Mouse (Mus musculus) ZHBTc4 (cell line): Measurements from ENCODE around the gene Psen1.
A peak's percentile ranks its signal among the peaks of the same experiment; 100 is the strongest.

Experiments
- DNase-seq: peaks from one replicate; pipeline ENCODE4 v3.0.0-alpha.2; 2011; ENCODE audit warnings: low read depth, low spot score

The Psen1 gene

GRCm38 (mm10) chr12:83687934-83688315 lies at the start of gene Psen1:
Gene Psen1, plus strand, starts transcription at chr12:83688152.
- peak; percentile 97 for DNase-seq

GRCm38 (mm10) chr12:83641233-83641632 lies 46.7 kb upstream of the Psen1 start:
- DNase-seq, result no peak

GRCm38 (mm10) chr12:83643116-83643515 lies 44.8 kb upstream of the Psen1 start:
- no peak for DNase-seq

- DNase-seq, result no peak
Measured at GRCm38 (mm10) chr12:83650346-83650745, 37.6 kb upstream of the Psen1 start.

DNA sequence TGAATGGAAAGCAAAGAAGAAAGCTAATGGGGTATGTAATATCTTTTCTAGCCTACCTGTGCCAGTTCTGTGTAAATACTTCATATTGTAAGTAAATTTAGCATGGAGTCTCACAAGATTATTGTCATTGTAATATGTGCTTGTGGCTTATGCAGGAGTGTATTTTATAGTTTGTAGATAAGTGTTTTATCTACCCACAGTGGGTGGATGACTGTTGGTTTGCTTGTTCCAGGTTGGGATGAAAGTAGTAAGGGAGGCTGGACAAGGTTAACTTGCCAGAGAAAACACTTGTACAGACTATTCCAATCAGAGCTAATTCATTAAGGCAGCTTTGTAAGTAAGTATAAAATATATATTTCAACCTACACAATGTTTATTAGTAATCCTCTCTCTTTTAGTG lies 36.5 kb upstream of the Psen1 start:
- no peak for DNase-seq

DNA sequence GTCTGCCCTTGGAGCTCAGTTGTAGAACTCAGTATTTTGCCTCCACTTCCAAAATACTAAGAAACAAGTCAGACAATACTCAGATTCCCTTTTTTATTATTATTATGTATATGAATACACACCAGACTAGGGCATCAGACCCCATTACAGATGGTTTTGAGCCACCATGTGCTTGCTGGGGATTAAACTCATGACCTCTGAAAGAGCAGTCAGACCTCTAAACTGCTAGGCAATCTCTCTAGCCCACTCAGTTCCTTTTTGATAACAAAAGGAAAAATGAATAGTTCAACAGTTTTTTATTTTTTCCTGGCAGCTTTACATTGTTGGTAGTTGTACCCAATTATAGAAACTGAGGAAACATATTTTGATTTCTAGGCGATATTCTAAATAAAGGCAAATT lies 2.5 kb upstream of the Psen1 start:
- DNase-seq, result no peak

GRCm38 (mm10) chr12:83686575-83687350 lies 1.2 kb upstream of the Psen1 start:
- peak; percentile 25 for DNase-seq

GRCm38 (mm10) chr12:83688316-83689086 lies 549 bp downstream of the Psen1 start:
- DNase-seq, result peak; percentile 69

- no peak for DNase-seq
Measured at GRCm38 (mm10) chr12:83689087-83689432, 1.1 kb downstream of the Psen1 start.

DNA sequence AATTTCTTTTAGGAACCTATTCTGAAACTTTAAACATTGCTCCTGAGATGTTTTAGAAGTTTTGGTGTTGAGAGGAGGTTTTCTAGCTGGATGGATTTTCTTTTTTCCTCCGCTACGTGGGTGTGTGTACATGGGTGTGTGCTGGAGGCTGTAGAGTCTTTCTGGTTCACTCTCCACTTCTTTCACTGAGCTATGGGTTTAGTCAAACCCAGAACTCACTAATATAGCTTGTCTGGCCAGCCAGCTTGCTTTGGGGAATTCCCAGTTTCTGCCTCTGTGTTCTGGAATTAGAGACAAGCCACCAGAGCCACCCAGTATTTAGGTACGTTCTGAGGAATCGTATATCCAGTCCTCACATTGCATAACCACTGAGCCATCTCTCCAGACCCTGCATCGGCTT lies 6.1 kb downstream of the Psen1 start:
- DNase-seq, result no peak

GRCm38 (mm10) chr12:83694669-83695068 lies 6.7 kb downstream of the Psen1 start:
- no peak for DNase-seq

DNA sequence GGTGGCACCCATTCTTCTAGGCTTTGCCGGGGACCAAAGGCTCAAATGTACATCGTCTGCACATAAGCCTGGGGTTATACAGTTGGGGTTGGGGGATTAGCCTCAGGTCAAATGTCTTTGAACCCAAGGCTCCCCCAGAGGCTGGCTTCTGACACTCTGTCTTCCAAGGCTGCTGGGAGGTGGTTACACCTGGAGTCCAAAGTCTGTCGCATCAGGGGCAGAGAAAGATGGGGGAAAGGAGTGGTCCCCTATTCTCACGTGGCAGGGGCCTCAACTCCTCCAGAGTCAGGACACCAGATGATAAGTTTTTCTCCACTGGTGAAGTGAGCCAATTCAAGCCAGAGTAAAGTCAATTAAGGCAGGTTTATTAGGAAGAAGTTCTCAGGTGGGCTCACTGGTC lies 10.7 kb downstream of the Psen1 start:
- no peak for DNase-seq

- no peak for DNase-seq
Measured at GRCm38 (mm10) chr12:83701608-83702007, 13.7 kb downstream of the Psen1 start.

GRCm38 (mm10) chr12:83702796-83703195 lies 14.8 kb downstream of the Psen1 start:
- no peak for DNase-seq

DNA sequence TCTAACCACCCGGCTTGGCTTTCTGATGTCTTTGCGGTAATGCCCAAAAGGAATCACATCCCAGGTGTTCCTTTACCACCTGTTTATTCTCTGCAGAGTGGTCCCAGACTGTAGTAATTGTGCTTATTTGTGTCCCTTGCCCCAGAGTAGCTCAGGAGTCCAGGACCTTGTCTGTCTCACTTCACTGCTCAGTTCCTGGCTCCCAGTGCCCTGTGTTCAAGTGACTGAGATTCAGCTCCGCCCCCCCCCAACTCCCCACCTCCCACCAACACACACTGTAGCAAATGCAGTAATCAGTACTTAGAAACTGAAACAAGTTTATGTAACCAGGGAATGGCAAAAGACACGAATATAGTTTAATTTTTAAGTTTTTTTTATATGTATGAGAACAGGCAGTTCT lies 19.0 kb downstream of the Psen1 start:
- DNase-seq, result no peak

DNA sequence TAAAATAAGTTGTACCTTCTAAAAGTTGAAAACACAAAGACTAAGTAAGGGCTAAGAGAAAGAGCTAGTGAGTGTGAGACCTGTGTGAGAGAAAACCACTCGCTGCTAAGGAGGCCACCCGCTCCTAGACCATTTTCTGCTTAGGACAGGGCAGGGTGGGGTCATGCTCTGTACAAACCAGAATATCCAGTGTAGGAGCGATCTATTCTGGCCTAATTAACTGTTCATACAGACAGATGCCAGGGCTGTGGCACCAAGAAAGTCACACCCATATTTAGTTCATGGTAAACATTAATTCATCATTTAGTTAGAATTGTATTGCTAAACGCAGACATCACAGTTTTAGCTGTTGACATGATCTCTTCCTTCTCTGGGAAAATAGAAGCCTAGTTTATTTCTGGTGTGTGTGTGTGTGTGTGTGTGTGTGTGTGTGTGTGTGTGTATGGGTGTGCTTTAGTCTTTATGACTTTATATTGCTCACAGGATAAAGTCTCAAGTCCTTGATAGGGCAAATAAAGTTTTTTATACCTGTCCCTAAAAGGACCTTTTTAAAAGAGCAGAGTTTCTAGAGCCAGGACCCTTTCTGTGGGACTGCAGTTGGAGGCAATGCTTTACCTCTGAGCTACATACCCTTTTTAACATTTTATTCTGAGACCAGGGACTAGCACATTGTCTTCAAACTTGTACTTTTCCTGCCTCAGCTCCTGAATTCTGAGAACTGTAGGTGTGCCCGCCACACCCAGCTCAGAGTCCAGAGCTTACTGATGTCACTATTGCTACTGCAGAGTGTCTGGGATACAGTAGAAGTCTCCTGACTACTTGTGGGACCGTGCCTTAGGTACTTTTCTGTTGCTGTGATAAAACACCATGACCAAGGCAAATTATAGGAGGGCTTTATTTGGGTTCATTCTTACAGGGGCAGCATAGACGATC lies 20.5 kb downstream of the Psen1 start:
- DNase-seq, result peak; percentile 35

GRCm38 (mm10) chr12:83709934-83710333 lies 22.0 kb downstream of the Psen1 start:
- no peak for DNase-seq

- peak; percentile 60 for DNase-seq
Measured at GRCm38 (mm10) chr12:83713749-83714148, 25.8 kb downstream of the Psen1 start.

GRCm38 (mm10) chr12:83716416-83717184 lies 28.6 kb downstream of the Psen1 start:
- DNase-seq, result no peak

GRCm38 (mm10) chr12:83719431-83719830 lies 31.5 kb downstream of the Psen1 start:
- no peak for DNase-seq

DNA sequence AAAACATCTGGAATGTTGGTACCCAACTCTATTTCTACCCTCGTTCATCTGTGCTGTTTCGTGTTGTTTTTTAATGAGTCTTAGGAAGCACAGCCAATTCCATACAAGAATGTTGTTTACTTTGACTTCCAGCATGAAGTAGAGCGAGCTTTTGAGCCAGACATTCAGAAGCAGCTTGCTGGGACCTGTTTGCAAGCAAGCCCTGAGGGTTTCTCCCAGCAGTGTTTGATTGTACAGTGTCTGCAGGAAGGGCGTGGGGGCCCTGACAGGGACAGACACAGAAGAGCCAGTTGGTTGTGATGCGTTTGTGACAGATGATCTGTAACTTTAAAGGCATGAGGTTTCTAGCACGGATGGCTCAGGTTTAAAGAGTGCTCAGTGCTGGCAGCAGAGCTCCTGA lies 33.3 kb downstream of the Psen1 start:
- peak; percentile 42 for DNase-seq
